Mouse (Mus musculus) lung, postnatal 25 days (tissue): ENCODE measurements at regions not wholly inside any gene's neighbourhood (a gene's known extent, or its start where the extent isn't known, plus 50 kb on each side); places are given as distances from the start of the nearest gene placed in this dataset.

Experiments
- DNase-seq: peaks from one replicate; pipeline ENCODE4 v3.0.0; 2022; ENCODE audit warnings: low spot score

DNA sequence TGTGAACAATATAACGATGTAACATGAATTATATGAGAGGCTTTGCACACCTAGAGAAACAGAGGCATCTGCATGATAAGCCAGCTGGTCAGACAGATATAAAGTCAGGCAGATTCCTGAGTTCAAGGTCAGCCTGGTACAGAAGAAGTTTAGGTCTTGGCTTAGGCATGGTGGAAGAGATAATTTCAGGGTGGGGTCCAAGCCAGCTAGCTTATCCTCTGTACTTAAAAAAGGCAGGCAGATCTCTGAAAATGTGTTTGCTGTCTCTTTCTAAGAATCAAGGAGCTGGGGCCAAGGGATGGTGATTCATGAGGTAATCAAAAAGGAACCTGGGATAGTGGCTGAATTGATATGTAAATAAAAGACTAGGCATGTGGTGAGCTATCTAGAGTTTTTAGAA lies 2227.1 kb upstream of the Gm7489 start:
- DNase-seq: no peak

DNA sequence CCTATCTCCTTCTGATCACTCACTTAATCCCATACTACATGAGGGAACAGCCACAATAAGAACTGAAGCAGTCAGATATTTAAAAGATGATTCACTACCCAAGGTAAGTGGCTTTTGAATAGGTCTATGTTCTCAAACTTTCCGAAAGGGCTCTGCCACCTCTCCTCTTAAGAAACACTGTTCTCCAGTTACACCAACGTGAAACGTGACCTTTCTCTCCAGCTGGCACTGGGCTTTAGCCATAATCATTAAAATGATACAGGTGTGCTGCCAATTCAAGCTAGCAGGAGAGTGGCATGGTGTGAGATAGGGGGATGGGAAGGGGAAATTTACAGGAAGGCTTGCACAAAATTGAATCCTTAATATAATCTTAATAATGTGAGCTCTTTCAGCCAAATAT lies 2216.4 kb upstream of the Gm7489 start:
- no peak for DNase-seq

DNA sequence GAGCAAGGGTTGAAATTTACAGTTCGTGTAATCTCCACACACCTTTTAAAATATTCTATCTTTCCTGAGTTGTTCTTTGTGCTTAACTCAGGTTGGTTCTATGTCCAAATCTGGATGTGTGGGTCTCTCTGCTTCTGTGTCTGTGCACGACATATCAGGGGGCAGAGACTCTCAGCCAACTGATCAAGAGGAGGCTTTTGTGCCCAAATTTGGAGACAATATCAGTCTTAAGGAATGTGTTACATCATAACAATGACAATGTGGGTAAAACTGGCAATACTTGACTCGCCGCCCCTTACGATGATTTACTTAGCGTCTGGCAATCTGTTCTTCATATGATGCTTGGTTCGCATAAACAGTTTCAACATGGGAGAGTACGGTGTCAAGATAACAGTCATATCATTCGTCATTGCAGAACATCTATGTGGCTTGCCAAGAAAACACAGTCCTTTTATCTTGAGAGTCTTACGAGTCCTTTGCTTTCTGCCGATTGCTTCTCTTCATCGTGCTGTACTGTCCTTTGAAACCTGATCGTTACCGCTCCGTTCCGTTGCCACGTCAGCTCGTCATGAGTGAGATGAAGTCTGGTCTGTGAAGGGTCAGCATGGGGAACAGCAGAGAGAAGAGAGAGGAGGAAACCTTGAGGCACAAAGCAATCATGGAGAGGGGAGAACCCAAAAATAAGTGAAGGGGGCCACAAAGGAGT lies 2212.9 kb upstream of the Gm7489 start:
- DNase-seq: no peak

DNA sequence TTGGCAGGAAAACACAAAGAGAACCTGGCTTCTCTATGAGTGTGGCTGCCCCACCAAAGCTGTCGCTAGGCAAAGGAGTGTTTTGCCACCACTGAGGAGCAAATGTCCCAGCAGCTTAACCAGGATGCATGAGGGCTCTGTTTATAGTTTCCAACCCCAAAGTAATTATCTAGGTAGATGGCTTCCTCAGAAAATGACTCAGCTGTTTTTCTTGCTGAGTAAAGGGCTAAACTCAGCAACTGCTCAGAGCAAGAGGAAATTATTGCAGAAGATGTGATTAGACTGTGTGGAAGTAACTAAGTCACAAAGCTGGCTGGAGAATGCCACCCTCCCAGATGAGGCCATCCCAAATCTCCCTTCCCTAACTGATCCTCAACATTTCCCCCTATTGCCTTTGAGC lies 2211.2 kb upstream of the Gm7489 start:
- no peak for DNase-seq

DNA sequence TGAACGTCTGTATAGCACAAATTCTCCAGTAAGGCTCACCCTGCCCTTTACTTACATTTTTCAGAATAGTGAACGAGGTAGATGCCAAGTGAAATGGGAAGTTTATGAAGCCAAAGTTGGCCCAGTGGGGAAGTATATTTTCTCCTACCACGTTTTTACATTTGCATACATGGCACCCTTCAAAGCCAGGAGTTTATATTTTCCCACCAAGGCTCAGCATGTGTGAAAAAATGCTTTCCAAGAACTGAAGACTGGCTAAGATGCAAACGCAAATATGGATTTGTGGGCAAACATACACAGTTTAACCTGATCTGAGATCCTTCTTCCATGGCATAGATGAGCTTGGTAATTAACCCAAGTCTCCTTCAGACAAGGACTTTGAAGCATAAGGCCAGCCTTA lies 2209.4 kb upstream of the Gm7489 start:
- DNase-seq: no peak

DNA sequence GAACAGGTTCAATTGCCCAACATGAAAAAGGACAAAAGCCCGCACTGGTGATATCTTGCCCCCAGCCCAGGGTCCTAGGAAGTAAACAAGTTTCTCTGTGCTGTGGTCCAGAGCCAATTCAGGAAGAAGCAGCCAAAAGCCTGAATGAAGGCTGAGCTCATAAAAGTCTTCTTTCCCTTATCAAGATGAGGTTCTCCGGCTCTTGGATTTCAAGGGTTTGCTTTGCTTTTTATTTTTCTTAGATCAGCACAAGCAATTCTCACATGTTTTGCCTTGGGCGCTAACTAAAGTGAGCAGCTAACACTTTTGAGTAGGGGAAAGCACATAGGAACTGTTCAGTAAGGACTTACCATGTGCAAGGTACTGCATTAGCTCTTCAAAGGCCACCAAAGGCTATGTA lies 2208.0 kb upstream of the Gm7489 start:
- DNase-seq: no peak

DNA sequence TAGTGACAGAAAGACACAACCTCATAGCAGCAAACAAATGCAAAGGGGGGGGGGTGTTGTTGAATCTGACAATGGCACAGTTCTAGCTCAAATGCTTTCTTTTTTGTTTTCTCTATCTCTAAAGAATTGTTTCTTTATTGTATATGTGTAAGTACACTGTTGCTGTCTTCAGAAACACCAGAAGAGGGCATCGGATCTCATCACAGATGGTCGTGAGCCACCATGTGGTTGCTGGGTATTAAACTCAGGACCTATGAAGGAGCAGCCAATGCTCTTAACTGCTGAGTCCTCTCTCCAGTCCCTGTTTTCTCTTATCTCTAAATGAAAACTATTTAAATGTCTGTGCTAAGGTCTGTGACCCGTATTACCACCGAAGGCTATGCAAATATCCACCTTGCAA lies 2207.4 kb upstream of the Gm7489 start:
- no peak for DNase-seq

DNA sequence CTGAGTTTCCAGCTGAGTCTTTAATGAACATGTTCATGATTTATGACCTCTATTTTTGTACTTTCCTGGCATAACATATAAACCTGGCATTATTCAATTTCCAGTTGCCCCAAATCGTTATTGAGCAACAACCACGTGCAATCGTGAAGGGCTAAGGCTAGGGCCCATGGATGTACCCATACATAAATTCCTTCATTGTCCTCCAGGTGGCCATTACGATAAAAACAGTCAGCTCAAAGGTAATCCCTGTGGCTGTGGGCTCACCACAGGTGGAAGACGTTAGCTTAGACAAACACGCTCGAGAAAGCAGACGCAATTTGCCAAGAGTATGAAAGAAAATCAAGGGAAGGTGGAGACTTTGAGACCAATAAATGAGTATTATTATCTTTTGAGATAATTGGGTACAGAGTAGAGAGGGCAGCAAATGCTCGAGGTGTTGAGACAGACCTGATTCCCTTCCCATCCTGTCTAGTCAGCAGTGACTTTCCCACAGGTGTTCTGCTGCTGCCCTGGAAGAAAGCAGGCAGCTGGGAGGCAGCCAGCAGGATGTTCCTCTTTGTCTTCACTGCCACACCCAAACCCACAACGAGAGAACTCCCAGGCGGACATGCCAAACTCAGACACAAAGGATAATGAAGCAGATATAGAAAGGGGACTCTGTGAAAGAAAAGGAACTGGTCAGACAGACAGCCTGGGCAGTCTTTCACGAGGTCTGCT lies 2205.4 kb upstream of the Gm7489 start:
- no peak for DNase-seq

DNA sequence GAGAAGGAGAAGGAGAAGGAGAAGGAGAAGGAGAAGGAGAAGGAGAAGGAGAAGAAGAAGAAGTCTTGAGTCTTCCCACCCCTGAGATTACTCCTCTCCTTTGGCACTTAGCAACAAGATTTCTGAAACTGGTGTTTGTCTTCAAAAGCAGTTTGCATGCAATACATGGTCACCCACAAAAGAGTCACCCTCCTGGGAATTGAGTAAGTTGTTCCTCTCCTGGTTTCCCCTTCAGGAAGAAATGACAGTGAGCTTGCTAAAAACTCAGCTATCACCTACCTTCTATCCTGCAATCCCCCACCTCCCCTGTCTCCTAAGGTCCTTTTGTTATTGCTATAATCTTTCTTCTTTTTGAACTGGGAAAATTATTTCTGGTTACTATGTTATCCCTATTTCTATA lies 2204.2 kb upstream of the Gm7489 start:
- DNase-seq: no peak

DNA sequence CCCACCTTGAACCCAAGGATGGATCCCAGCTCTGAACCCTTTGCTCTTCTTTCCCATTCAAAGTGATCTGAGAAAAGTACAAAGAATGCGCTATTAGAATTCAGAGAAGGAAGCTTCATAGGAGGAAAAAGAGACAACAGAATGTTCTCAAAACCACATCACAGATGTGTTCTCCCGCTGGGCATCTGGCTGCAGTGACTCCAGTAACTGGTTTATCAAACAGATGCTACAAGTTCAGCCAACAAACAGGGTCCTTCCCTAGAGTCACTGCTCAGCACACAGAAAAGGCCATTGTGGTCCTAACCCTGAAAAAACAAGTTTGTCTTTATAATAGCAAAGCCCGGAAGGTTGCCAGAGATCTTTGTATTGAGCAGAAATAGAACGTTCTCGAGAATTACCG lies 2203.5 kb upstream of the Gm7489 start:
- no peak for DNase-seq

DNA sequence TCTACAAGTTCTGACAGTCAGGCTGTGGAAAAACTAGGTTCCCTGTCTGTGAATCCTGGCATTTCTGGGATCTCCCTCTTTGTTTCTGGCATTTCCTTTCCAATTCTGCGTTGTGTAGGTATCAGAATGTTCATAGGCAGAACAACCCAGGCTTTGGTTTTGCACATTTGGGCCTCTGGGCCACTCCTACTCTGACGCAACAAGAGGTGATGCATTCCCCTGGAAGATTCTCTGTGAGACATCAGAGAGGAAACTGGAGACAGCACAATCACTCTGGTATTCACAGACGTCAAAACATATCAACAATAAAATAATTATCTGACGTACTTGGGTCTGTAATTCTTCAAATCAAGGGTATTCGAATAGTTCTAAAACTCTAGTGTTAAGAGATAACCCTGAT lies 2202.4 kb upstream of the Gm7489 start:
- DNase-seq: no peak

DNA sequence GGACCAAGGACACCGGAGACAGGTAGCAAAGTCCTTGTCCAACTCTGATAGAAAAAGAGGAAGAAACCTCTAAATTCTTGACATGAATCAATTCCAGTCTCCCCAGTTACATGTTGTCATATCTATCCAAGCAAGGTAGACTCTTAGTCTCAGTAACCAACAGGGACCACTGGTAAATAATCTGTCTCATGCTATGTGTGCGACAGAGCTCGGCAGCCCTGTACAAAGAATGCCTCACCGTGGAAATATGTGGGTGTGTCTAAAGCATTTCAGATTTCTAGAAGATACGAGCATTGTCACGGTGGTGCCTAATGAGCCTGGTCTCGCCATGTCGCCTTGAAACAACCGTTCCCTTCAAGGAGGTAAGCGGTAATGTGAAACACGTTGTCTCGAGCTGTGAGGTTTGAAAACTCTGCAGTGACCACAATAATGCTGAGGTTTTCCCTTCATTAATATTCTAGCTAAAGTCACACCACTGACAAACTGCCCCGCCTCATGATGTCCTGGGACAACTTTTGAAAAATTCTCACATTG lies 2197.6 kb upstream of the Gm7489 start:
- no peak for DNase-seq

DNA sequence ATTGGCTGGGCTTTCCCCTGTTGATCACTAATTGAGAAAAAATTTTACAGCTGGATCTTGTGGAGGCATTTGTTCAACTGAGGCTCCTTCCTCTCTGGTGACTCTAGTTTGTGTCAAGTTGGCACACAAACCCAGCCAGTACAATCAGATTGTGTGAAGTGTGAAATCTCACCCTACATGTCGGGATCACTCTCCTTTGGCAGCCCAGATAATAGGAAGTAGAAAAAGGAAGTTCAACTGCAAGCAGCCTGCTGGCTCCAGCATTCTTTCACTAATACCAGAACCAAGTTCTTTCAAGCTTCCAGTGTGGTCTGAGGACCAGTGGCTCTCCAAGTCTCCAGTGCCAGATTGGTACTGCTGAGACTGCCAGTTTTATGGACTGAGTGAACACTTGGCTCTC lies 2195.2 kb upstream of the Gm7489 start:
- DNase-seq: no peak

DNA sequence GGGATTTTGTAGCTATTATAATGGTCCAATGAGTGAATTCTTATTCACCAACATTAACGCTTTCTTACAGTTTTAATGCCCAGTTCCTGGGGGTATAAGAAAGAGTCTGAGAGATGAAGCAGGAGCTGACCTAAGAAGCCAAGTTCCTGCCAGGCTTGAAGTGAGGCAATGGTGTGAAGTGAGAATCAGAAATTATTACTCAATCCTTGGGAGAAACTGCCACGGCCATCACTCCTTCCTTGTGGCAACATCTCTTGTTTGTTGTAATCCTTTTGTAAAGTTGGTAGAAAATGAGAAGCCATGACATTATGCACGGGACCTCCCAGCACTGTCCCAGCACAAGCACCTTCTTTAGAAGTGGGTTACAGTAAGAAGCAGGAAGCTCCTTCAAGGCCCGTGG lies 2192.0 kb upstream of the Gm7489 start:
- DNase-seq: no peak

DNA sequence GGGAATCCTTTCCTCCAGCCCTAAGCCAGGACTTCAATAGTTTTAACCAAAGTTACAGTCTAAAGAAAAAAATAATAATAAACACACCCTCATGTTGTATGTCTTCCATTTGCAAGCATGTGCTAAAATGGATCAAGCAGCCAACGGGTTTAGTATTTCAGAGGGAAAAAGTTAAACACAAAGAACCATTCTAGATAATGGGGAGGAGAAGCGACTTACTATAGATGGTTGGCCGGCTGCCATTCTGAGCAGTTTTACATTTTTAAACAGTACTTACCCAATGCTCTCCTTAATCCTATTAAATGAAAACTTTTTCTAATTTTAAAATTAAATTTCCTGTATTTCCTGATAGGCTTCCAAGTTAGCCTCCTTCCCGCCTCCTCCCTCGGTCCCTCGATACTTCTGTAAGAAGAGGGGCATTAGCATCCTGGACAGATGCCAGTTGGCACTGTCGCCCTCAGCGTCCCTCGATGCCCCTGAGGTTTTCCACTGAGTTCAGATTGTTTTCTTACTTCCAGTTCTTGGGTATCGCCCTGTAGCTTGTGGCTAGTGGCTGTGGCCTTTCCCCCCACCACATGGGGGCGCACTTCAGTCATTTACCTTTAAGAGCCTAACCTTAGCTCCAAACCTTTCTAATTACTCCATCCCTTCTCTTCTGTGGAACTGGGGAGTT lies 2188.2 kb upstream of the Gm7489 start:
- DNase-seq: peak; percentile 47

DNA sequence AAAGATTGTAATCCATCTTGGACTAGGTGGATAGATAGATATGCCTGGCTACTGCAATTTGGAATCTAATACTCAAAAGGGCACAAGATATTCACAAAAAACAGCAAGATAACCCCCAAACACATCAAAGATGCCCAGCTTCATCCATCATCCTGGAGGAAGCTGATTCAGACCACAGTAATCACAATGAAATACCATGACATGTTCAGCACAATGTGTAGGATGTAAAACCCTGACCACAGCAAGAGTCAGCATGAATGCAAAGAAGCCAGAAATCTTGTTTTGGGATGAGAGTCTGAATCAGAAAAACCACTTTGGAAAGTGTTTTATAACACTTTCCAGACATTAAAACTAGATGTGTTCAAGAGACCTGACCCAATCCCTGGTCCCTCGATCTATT lies 2180.5 kb upstream of the Gm7489 start:
- DNase-seq: no peak

DNA sequence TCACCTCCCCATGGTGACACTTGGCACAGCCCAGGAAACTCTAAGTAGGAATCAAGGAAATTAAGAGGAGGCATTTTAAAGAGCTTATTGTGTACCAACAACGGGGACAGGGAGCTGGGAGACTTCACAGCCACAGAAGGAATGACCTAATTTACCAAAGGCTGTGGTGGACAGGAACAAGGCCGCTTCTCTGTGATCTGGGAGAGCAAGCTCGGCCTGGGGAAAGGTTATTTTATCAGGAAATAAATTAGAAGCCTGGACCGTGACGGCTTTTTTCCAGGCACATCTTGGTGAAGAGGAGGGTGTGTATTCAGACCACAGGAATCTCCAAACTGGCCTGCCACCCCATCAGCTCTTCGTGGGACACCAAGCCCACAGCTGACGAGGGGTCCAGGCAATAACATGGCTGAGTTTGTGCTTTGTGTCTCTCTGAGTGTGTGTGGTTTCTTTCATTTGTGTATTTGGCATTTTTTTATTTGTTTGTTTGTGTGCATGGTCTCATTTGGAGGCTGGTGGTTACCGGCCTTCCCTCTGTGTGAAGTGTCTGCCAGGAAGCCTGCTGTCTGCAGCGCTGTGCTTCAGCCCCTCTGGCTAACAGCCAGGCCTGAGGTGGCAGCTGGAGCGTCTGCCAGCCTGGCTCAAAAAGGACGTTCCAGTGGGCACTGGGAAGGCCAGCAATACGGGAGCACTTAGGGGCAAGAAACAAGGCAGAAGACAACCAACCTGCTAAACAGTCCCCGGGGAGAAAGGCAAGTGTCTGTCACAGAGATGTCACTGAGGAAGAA lies 2174.6 kb upstream of the Gm7489 start:
- peak; percentile 1 for DNase-seq

DNA sequence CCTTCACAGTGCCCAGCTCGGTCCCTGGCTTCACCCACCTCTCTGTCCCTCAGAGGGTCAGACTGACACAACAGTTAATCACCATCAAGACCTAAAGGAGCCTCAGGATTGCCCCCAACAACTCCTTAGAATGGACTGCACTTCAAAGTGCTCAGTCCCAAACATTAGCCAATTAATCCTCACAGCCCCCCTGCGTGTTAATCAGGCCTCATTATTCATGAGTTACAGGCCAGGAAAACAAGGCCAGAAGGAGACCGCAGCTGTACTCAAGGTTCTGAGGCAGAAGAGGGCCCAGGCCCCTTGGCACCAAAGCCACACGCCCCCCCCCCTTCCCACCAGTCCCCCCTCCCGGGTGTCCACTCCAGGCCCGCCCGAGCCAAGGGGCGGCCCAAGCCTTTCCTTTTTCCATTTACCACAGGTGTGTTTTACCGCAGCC lies 2163.8 kb upstream of the Gm7489 start:
- DNase-seq: no peak

DNA sequence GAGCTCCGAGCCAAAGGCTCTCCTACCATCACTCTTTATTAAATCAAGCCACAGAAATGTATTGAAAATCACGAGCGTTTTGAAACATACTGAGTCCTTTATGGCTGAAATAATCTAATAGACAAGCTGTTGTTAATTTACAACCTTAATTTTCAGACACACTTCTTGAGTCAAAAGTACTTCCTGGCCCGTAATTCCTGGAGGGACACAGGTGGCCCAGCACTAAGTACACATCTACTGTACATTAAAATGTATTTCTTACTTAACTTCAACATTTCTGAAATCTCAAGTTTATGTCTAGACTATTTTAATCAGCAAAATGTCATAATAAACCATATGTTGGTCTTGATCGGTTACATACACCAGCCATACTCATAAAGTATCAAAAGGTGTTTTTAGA lies 2163.3 kb upstream of the Gm7489 start:
- no peak for DNase-seq

DNA sequence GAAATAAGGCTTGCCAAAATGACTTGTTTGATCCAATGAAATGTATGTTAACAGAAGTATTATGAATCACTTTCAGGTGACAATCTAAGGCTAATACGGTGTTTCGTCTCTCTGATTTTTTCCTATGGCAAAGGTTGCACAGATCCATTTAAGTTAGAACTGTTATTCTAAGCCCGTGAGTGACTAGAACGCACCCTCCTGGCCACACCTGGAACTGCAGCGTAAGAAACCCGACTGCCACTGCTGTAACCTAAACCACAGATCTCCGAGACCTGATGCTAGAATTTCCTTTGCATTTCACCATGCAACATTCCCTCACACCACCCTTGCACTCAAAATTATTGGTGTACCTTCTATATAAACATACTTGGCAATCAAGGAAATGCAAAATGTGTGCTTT lies 2160.6 kb upstream of the Gm7489 start:
- DNase-seq: no peak

DNA sequence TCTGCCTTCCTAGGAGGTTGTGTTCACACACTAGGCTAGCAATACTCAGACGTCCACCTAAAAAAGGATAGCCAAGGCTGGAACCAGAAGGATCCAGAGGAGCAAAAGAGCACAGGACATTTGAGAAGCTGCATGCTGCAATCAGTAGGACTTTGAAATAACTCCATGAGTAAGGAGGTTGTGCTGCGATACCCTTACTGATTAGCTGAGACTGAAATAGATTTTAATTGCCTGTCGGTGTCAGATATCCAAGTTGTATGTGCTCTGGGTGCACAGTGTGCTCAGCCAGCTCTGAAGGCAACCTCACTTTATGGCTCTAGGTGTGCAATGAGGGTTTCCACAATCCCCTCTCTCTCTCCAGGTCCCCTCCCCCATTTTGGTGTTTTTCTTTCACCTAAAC lies 2159.2 kb upstream of the Gm7489 start:
- no peak for DNase-seq

DNA sequence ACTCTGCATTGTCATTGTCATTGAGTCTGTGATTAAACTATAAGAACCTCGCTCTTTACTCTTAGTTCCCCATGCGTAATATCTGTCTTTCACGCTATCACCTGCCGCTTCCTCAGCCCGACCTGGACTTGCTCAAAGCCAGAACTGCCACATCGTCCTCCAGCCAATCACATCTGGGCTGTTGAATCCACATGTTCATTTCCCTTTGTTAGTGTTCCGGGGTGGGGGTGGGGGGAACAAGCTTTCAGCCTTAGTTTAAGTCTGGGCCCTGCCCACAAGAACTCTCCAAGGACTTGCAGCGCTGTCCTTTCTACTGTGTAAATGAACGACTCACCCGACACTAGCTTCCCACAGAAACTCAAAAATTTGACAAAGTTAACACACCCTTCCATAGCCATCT lies 2154.6 kb upstream of the Gm7489 start:
- DNase-seq: no peak
